Mouse (Mus musculus) left cerebral cortex, postnatal 4 days (tissue): ENCODE measurements at regions not wholly inside any gene's neighbourhood (a gene's known extent, or its start where the extent isn't known, plus 50 kb on each side); places are given as distances from the start of the nearest gene placed in this dataset.

Experiments used
- DNase-seq: peaks from one replicate; pipeline ENCODE4 v3.0.0-alpha.2; 2022
- intact Hi-C: fragments of 180-260 bp; cut with DNase I; formaldehyde crosslinking; loops from one replicate; pipeline ENCODE4 v1.15.1; 2025

DNA sequence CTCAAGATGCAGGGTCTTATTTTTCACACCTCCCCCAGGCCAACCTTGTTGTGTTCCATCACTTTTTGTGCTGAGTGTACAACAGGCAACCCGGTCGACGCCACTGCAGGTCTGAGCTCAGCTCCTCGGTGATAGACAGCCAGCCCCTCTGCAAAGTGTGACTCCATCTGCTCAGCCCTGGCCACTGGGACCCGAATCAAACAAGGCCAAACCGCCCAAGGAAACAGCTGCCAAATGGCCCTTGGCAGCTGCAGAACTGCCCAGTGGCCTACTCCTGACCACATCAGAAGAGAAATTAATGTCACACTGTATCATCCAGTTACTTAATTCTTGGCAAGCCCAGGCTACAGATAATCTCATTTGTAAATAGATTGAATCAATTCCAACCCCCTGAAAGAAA, 213.3 kb downstream of the Ppp4r2 start:
- DNase-seq, result peak; percentile 86
- intact Hi-C loops, result no loop called here

DNA sequence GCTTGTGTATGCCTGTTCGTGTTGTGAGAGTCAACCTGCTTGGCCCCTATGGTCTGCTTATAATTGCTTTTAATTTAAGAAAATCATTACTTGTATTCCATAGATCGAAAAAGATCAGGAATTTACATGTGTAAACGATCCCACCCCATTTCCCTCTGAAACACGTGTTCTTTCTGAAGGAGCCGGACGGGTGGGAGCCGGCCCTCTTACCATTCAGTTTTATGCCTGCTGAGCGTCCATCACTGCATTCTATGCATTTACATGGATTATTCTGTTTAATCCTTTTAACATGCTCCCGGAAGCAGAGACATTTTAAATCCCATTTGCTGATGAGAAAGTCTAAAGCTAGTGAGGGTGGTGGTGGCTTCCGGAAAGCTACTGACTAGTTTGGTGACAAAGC, 213.8 kb downstream of the Ppp4r2 start:
- intact Hi-C loops, result no loop called here
- DNase-seq, result no peak

DNA sequence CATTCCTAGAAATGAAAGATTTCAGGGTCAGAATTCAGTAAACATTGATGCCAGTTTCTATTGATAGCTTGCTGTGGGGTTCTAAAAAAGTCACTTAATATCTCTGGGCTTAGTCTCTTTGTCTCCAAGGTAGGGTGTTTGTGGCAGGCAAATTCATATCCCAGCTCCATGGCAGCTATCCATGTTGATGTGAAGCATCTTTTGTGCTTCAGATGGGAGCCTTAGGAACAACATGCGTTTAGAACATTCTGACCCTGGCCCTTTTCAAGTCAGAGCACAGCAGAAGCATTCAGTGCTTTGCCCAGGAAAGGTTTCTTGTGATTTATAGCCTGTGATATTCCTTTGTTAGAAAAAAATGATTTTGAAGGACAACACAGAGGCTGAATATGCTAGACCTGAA, 215.0 kb downstream of the Ppp4r2 start:
- intact Hi-C loops, result no loop called here
- no peak for DNase-seq

DNA sequence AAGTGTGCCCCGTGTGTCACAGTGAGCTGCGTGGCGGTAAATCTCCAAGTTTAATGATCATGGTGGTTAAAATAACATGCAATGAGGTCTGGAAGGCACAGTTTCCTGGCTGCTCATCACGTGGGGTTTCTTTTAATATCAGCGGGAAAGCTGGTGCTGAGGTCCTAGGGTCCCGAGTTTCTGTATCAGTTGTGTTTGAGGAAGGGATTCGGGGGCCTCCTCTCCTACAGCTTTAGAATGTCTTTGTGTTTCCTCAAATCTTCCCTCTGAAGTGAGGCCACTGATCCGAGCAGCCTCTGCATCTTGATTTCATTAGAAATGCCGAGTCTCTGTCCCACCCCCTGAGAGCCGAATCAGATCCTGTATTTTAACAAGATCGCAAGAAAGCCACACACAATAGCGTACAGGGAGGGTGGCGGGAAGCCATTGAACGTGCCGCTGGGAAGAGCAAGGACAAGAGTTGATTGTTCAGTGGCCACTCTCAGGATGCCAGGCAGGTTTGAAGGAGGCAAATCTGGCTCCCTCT, 215.5 kb downstream of the Ppp4r2 start:
- intact Hi-C loops, result no loop called here
- no peak for DNase-seq

DNA sequence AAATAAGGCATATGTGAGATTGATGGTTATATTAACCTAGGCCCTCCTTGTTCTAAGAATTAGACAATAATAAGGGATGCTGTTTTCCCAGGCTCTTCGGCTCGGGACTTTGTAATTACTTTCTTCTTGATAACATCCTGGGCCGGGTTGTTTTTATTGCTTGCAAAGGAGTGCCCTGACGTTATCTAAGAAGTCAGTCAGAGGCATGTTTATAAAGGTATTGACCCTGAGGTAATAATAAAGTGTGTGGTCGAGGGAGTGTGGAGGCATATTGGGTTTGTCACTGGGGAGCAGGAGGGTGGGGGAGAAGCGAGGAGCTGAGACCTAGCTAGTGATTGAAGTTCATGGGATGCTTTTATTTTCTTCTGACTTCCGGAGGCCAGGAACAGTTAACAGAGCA, 221.5 kb downstream of the Ppp4r2 start:
- intact Hi-C loops, result no loop called here
- no peak for DNase-seq

DNA sequence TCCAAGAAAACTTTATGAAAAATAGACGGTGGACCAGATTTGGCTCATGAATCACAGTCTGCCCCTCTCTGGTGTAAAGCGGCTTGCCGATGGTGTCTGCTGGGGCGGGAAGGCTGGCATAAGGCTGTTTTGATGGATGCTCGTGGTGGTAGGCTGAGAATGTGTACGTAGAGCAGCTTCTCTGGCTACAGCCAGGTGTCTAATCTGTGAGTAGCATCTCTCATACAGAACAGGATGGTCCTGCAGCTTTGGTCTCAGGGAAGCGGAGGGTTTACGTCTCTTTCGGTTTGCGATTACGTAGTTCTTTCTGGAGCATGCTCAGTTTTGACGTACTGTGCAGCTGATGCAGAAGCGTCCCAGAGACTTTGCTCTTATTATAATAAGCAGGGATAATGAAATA, 222.9 kb downstream of the Ppp4r2 start:
- intact Hi-C loops, result no loop called here

DNA sequence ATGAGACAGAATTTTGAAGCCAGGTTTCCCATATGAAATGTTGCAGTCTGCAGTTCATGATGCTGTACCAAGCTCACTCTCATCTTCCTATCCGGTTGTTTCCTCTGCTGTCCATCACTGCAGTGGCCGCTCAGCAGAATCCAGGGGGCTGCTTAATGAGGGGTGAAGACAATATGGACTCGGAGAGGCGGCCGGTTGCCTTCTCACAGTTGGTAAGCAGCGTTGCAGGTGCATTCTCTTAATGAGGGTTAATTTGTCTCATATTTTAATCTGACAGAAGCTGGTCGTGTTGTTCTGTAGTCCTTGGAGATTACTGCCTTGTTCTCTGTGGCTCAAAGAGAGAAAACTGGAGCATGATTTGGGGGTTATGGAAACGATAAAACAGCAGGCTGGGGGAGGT, 225.6 kb downstream of the Ppp4r2 start:
- intact Hi-C loops, result no loop called here
- DNase-seq, result peak; percentile 53

More for the DNA sequence above, 222.9 kb downstream of the Ppp4r2 start:
- DNase-seq, result no peak

DNA sequence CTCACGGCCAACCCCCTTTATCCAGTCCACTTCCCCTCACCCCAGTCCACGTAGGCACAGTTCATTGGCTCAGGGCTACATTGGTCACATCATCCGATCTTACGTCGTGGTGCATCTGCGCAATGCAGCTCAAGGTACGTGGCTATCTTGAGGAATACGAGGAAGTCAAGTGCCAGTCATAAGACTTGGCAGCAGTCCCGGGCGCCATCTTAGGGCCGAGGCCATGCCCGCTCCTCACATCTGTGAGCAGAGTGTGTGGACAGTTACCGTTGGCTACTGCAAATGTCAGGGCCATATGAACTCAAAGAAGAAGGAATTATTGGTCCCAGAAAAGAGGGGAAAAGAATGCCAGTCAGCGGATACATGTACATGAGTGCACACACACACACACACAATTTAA, 228.8 kb downstream of the Ppp4r2 start:
- intact Hi-C loops, result no loop called here
- DNase-seq, result peak; percentile 28

DNA sequence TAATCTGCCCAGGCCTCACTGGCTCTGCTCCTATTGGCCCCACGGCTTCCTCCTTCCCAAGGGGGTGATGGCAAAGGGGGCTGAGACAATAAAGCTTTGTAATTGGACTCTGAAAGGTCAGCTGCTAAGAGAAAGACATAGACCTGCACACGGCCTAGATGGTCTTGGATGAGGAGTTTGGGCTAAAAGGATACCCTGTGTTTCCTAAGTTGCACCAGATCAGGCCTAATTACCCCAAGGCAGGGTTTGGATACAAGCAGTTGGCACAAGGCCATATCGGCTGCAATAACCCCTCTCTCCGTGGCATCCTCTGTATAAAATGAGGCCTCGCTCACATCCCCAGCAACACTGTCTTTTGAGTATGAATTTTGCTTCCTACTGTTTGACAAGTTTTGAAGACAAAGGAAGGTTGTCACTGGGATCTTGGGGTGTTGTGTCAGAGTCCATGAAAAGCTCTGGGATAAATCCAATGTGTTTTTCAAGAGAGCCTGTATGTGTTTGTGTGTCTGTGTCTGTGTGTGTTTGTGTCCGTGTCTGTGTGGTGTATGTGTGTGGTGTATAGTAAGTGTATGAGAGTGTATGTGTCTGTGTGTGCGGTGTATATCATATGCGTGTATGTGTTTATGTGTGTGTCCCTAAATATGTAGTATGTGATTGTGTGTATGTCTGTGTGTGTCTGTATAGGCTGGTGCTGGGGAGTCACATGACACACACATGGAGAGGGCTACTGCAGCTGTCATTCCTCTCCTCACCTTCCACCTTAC, 242.5 kb downstream of the Ppp4r2 start:
- intact Hi-C loops, result no loop called here
- peak; percentile 27 for DNase-seq

DNA sequence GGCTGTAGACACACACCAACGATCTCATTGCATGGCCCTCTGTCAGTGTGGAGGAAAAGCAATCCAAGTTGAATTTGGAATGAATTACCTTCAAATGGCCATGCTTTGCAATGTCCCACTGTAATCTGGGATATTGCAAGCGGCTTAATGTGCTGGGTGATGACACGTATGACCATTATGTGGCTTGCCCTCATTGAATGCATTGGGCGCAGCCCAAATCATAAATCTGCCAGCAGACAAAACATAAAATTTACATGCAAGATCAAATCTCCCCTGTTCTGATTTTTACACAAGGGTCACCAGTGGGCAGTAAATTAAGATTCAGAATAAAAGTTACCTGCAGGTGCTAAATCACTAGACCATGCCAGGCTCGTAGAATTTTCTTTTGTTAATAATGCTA, 244.9 kb downstream of the Ppp4r2 start:
- intact Hi-C loops, result no loop called here
- DNase-seq, result no peak

DNA sequence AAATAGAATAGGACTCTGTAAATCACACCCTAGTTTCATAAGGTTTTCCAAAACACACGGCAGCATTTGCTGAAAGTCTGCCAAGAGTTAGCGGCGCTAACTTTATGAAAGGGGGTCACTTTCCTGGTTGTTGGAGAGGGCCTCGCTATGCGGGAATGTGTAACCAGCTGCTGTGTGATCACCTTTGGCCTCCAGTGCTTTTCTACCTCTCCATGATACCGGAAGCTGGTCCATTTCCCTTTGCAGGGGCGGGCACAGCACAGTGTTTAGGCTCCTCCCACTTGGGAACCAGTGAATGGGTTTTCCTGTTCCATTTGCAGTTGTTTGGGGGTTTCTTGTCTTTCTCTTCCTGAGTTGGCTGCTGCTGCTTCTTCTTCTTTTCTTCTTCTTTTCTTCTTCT, 250.3 kb downstream of the Ppp4r2 start:
- no peak for DNase-seq
- intact Hi-C loops, result no loop called here

DNA sequence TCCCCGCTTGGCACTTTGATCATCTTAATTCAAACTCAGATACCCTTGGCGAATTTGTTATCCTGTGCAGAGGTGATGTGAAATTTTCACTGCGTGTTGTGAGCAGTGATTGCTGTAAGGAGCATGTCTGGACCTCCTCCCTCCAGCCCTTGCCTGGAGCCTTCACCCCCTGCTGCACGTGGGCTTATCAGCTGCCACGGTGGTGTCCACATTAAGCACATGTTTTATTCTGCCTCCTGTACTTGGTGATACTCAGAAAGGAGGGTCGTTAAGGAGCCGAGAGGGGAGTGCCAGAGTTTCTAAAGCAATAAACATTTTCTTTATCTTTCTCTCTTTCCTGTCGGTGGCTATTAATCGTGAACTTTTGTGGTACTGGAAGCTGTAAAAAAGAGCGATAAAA, 258.8 kb downstream of the Ppp4r2 start:
- no peak for DNase-seq
- intact Hi-C loops, result no loop called here
